Mouse (Mus musculus): Measurements from ENCODE around the gene Skint1. TPM values are rescaled to one million over a fixed set of nuclear protein-coding genes. Genes with fewer than 3 reads are reported as not detected.

The Skint1 gene
- polyA plus RNA-seq (2014; fragmentation: Illumina TruSeq; extraction: RNeasy Lipid Tissue Mini Kit (QIAGEN cat#74804); ENCODE audit: insufficient read depth, low read depth, low replicate concordance): not detected

DNA sequence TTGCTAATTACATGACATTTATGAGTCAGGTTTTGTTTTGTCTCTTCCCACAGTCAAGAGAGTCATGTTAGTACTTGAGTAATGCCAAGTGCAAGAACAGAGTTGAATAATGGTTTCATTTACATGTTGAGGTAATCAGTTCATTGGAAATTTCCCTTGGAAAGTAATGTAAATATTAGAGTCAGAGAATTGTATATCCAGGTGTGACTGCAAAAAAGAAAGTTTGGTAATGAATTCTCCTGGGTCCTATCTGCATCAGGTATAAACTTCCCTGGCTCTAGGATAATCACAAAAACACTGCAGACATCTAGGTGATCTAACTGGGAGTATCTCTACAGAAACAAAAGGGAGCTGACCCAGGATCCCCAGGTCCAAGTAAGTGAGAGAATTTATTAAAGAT lies at the start of gene Skint1:
Gene Skint1 (plus strand): TSS at position 301 of the 400 bp plus-strand sequence.

GRCm38 (mm10) chr4:111972623-111973022 lies 33.4 kb upstream of the Skint1 start, which contains the start of gene Skint7:
Gene Skint7, plus strand, starts transcription at chr4:111972923.

GRCm38 (mm10) chr4:112071716-112072115 lies 65.6 kb downstream of the Skint1 start, which contains the start of gene Skint4:
Gene Skint4, plus strand, starts transcription at chr4:112072016.

Other genes with a start within 250 kb of the Skint1 start
- not detected for gene Slc5a9, start 103.4 kb upstream of the Skint1 start, polyA plus RNA-seq (2014; fragmentation: Illumina TruSeq; extraction: RNeasy Lipid Tissue Mini Kit (QIAGEN cat#74804); ENCODE audit: insufficient read depth, low read depth, low replicate concordance)
- not detected for gene Skint8, start 86.9 kb upstream of the Skint1 start, polyA plus RNA-seq (2014; fragmentation: Illumina TruSeq; extraction: RNeasy Lipid Tissue Mini Kit (QIAGEN cat#74804); ENCODE audit: insufficient read depth, low read depth, low replicate concordance)
- not detected for gene Skint7, start 33.3 kb upstream of the Skint1 start, polyA plus RNA-seq (2014; fragmentation: Illumina TruSeq; extraction: RNeasy Lipid Tissue Mini Kit (QIAGEN cat#74804); ENCODE audit: insufficient read depth, low read depth, low replicate concordance)
- not detected for gene Skint4, start 65.7 kb downstream of the Skint1 start, polyA plus RNA-seq (2014; fragmentation: Illumina TruSeq; extraction: RNeasy Lipid Tissue Mini Kit (QIAGEN cat#74804); ENCODE audit: insufficient read depth, low read depth, low replicate concordance)
- gene Skint3, start 226.0 kb downstream of the Skint1 start, polyA plus RNA-seq (2014; fragmentation: Illumina TruSeq; extraction: RNeasy Lipid Tissue Mini Kit (QIAGEN cat#74804); ENCODE audit: insufficient read depth, low read depth, low replicate concordance): 1.5 TPM